Mouse (Mus musculus): ENCODE results near the gene Tlnrd1. TPM values are rescaled to one million over a fixed set of nuclear protein-coding genes. Genes with fewer than 3 reads are reported as not detected.

Tlnrd1 gene
- 14.7 and 14.8 TPM in 2 replicates for polyA plus RNA-seq (2012)

GRCm38 (mm10) chr7:83884021-83884658 is at the start of gene Tlnrd1, which contains the start of gene Mesd:
Gene Tlnrd1, minus strand, starts transcription at chr7:83884305.
Gene Mesd, plus strand, starts transcription at chr7:83884466.
- no peaks in the 10 kb centered on the region for H3K27me3 ChIP-seq (ENCODE audit: control insufficient read depth)
- H3K36me3 ChIP-seq (ENCODE audit: control insufficient read depth) = peaks cover 55% of the 10 kb centered on the region
- no peaks in the 10 kb centered on the region; the same call in 1 of the 2 replicates for H3K9me3 ChIP-seq (ENCODE audit: control insufficient read depth, low read length)
- peak within 1 kb of the TSS; percentile 94 for H3K4me3 ChIP-seq (replicated peaks)
- TF ChIP-seq GATA1 (IDR thresholded peaks at IDR 0.05; ENCODE audit: low read length) (no peak), TAL1 (IDR thresholded peaks at IDR 0.05; ENCODE audit: low read length) (no peak)
- H3K4me1 ChIP-seq (ENCODE audit: control insufficient read depth) = peaks cover 69% of the 10 kb centered on the region

- TF ChIP-seq GATA1 (IDR thresholded peaks at IDR 0.05; ENCODE audit: low read length) (no peak), TAL1 (IDR thresholded peaks at IDR 0.05; ENCODE audit: low read length) (no peak)
- Histone ChIP-seq H3K9me3 (ENCODE audit: control insufficient read depth, low read length) (no peaks in the 10 kb centered on the region), H3K27me3 (ENCODE audit: control insufficient read depth) (no peaks in the 10 kb centered on the region; the same call in 1 of the 2 replicates), H3K36me3 (ENCODE audit: control insufficient read depth) (no peaks in the 10 kb centered on the region), H3K4me3 (replicated peaks) (no peak overlapping the region), H3K4me1 (ENCODE audit: control insufficient read depth) (no peaks in the 10 kb centered on the region)
Observed at GRCm38 (mm10) chr7:83921637-83922036, 37.5 kb upstream of the Tlnrd1 start.

- Histone ChIP-seq H3K36me3 (ENCODE audit: control insufficient read depth) (no peaks in the 10 kb centered on the region), H3K9me3 (ENCODE audit: control insufficient read depth, low read length) (no peaks in the 10 kb centered on the region), H3K27me3 (ENCODE audit: control insufficient read depth) (no peaks in the 10 kb centered on the region; the same call in 1 of the 2 replicates), H3K4me3 (replicated peaks) (no peak overlapping the region), H3K4me1 (ENCODE audit: control insufficient read depth) (no peaks in the 10 kb centered on the region)
- no peak for TF ChIP-seq GATA1 (IDR thresholded peaks at IDR 0.05; ENCODE audit: low read length)
- no peak for TF ChIP-seq TAL1 (IDR thresholded peaks at IDR 0.05; ENCODE audit: low read length)
Observed at GRCm38 (mm10) chr7:83920241-83920640, 36.1 kb upstream of the Tlnrd1 start.

GRCm38 (mm10) chr7:83914566-83914965 is 30.5 kb upstream of the Tlnrd1 start:
- H3K36me3 ChIP-seq (ENCODE audit: control insufficient read depth) = no peaks in the 10 kb centered on the region
- H3K4me1 ChIP-seq (ENCODE audit: control insufficient read depth) = no peaks in the 10 kb centered on the region
- no peaks in the 10 kb centered on the region for H3K27me3 ChIP-seq (ENCODE audit: control insufficient read depth)
- no peaks in the 10 kb centered on the region for H3K9me3 ChIP-seq (ENCODE audit: control insufficient read depth, low read length)
- no peak for TF ChIP-seq TAL1 (IDR thresholded peaks at IDR 0.05; ENCODE audit: low read length)
- TF ChIP-seq GATA1 (IDR thresholded peaks at IDR 0.05; ENCODE audit: low read length) = no peak
- H3K4me3 ChIP-seq (replicated peaks) = no peak overlapping the region

GRCm38 (mm10) chr7:83913995-83914394 is 29.9 kb upstream of the Tlnrd1 start:
- H3K4me3 ChIP-seq (replicated peaks) = no peak overlapping the region
- TF ChIP-seq TAL1 (IDR thresholded peaks at IDR 0.05; ENCODE audit: low read length) (no peak), GATA1 (IDR thresholded peaks at IDR 0.05; ENCODE audit: low read length) (no peak)
- H3K27me3 ChIP-seq (ENCODE audit: control insufficient read depth) = no peaks in the 10 kb centered on the region

GRCm38 (mm10) chr7:83913405-83913932 is 29.4 kb upstream of the Tlnrd1 start:
- Histone ChIP-seq H3K4me1 (ENCODE audit: control insufficient read depth) (no peaks in the 10 kb centered on the region), H3K9me3 (ENCODE audit: control insufficient read depth, low read length) (no peaks in the 10 kb centered on the region), H3K27me3 (ENCODE audit: control insufficient read depth) (no peaks in the 10 kb centered on the region), H3K36me3 (ENCODE audit: control insufficient read depth) (no peaks in the 10 kb centered on the region), H3K4me3 (replicated peaks) (no peak overlapping the region)
- no peak for TF ChIP-seq GATA1 (IDR thresholded peaks at IDR 0.05; ENCODE audit: low read length)
- TF ChIP-seq TAL1 (IDR thresholded peaks at IDR 0.05; ENCODE audit: low read length) = no peak

More at GRCm38 (mm10) chr7:83913995-83914394, 29.9 kb upstream of the Tlnrd1 start:
- Histone ChIP-seq H3K4me1 (ENCODE audit: control insufficient read depth) (no peaks in the 10 kb centered on the region), H3K36me3 (ENCODE audit: control insufficient read depth) (no peaks in the 10 kb centered on the region), H3K9me3 (ENCODE audit: control insufficient read depth, low read length) (no peaks in the 10 kb centered on the region)

- TF ChIP-seq TAL1 (IDR thresholded peaks at IDR 0.05; ENCODE audit: low read length) (no peak), GATA1 (IDR thresholded peaks at IDR 0.05; ENCODE audit: low read length) (no peak)
- Histone ChIP-seq H3K36me3 (ENCODE audit: control insufficient read depth) (no peaks in the 10 kb centered on the region), H3K27me3 (ENCODE audit: control insufficient read depth) (no peaks in the 10 kb centered on the region), H3K9me3 (ENCODE audit: control insufficient read depth, low read length) (no peaks in the 10 kb centered on the region), H3K4me1 (ENCODE audit: control insufficient read depth) (no peaks in the 10 kb centered on the region), H3K4me3 (replicated peaks) (no peak overlapping the region)
Observed at GRCm38 (mm10) chr7:83911909-83912308, 27.8 kb upstream of the Tlnrd1 start.

GRCm38 (mm10) chr7:83904831-83905230 is 20.7 kb upstream of the Tlnrd1 start:
- Histone ChIP-seq H3K36me3 (ENCODE audit: control insufficient read depth) (peaks cover 15% of the 10 kb centered on the region), H3K27me3 (ENCODE audit: control insufficient read depth) (no peaks in the 10 kb centered on the region), H3K4me1 (ENCODE audit: control insufficient read depth) (no peaks in the 10 kb centered on the region), H3K4me3 (replicated peaks) (no peak overlapping the region), H3K9me3 (ENCODE audit: control insufficient read depth, low read length) (no peaks in the 10 kb centered on the region)
- TF ChIP-seq GATA1 (IDR thresholded peaks at IDR 0.05; ENCODE audit: low read length) = no peak

- TF ChIP-seq GATA1 (IDR thresholded peaks at IDR 0.05; ENCODE audit: low read length) = no peak
- TF ChIP-seq TAL1 (IDR thresholded peaks at IDR 0.05; ENCODE audit: low read length) = no peak
- Histone ChIP-seq H3K9me3 (ENCODE audit: control insufficient read depth, low read length) (no peaks in the 10 kb centered on the region), H3K27me3 (ENCODE audit: control insufficient read depth) (no peaks in the 10 kb centered on the region), H3K4me3 (replicated peaks) (no peak overlapping the region), H3K36me3 (ENCODE audit: control insufficient read depth) (peaks cover 38% of the 10 kb centered on the region), H3K4me1 (ENCODE audit: control insufficient read depth) (peaks cover 16% of the 10 kb centered on the region)
Observed at GRCm38 (mm10) chr7:83902296-83903145, 18.4 kb upstream of the Tlnrd1 start.
